Mouse (Mus musculus): ENCODE measurements around the gene Gm20379. TPM values are rescaled to one million over a fixed set of nuclear protein-coding genes. Genes with fewer than 3 reads are reported as not detected.

Gene Gm20379
- total and polyA plus RNA-seq, 3 experiments = 11.7 TPM; not detected in 2

GRCm38 (mm10) chr13:92326030-92326429 lies 20.2 kb downstream of the Gm20379 start:
- H3K4me3 ChIP-seq (replicated peaks in 1 of 3; ENCODE audit: low read depth in 2 of 3, low read length in 2 of 3, poor library complexity in 1 of 3) = no peak overlapping the region
- no peak for TF ChIP-seq ETS1 (conservative IDR thresholded peaks at IDR 0.05; ENCODE audit: low read depth, low read length)
- TF ChIP-seq NELFE (IDR thresholded peaks at IDR 0.05; ENCODE audit: low read depth, low read length) = no peak
- TF ChIP-seq JUND (conservative IDR thresholded peaks at IDR 0.05; ENCODE audit: low read depth, low read length) = no peak
- no peak for TF ChIP-seq SMC3 (IDR thresholded peaks at IDR 0.05; ENCODE audit: low read depth, low read length)
- no peak for TF ChIP-seq ZKSCAN1 (IDR thresholded peaks at IDR 0.05; ENCODE audit: borderline replicate concordance, low read depth, low read length)
- no peak for TF ChIP-seq CHD1 (IDR thresholded peaks at IDR 0.05; ENCODE audit: low read depth, low read length)
- TF ChIP-seq MAFK (IDR thresholded peaks at IDR 0.05; ENCODE audit: insufficient replicate concordance, low read length) = no peak; the same call in 1 of the 2 replicates
- no peak for TF ChIP-seq USF1 (IDR thresholded peaks at IDR 0.05; ENCODE audit: low read depth, low read length)
- TF ChIP-seq NRF1 (IDR thresholded peaks at IDR 0.05; ENCODE audit: low read depth, low read length) = no peak
- no peak for TF ChIP-seq MYC (IDR thresholded peaks at IDR 0.05; ENCODE audit: low read depth, low read length)
- no peak for TF ChIP-seq SIN3A (IDR thresholded peaks at IDR 0.05; ENCODE audit: low read length)
- TF ChIP-seq POLR2A (IDR thresholded peaks at IDR 0.05; ENCODE audit: low read depth, low read length) = no peak
- no peak for TF ChIP-seq UBTF (IDR thresholded peaks at IDR 0.05; ENCODE audit: low read depth, low read length)
- DNase-seq (ENCODE audit: extremely low read depth) = no peak

GRCm38 (mm10) chr13:92328000-92328399 lies 22.2 kb downstream of the Gm20379 start:
- Histone ChIP-seq H3K36me3 (replicated peaks in 1 of 2; ENCODE audit: control insufficient read depth in 1 of 2, insufficient read depth in 1 of 2, low read length in 1 of 2) (peaks cover 0 to 56% of the 10 kb centered on the region in 2 experiments), H3K27ac (ENCODE audit: insufficient read depth, low read depth) (no peak overlapping the region), H3K4me3 (replicated peaks in 1 of 3; ENCODE audit: low read depth in 2 of 3, low read length in 2 of 3, poor library complexity in 1 of 3) (no peak overlapping the region), H3K4me2 (ENCODE audit: insufficient read depth, low read depth, poor library complexity, severe bottlenecking) (no peak overlapping the region), H3K4me1 (ENCODE audit: control insufficient read depth in 1 of 2, insufficient read depth in 2 of 2) (peaks cover 4 to 15% of the 10 kb centered on the region in 2 experiments; a peak in 2 of 4 replicates), H3K27me3 (replicated peaks) (no peaks in the 10 kb centered on the region), H3K9ac (ENCODE audit: insufficient read depth, low read depth) (no peak overlapping the region), H3K79me2 (replicated peaks; ENCODE audit: control insufficient read depth, extremely low read depth, insufficient read depth, poor library complexity, severe bottlenecking) (no peaks in the 10 kb centered on the region), H3K9me3 (replicated peaks; ENCODE audit: low read length) (no peaks in the 10 kb centered on the region)
- in situ Hi-C loops (cut with MboI; ENCODE audit: low pct_ligation_motif_present, low pct_unique_long_range_greater_than_20kb, low sequenced_read_pairs) (loop anchor here (25.0 kb wide), 1 partner anchor 416 kb away; no protein-coding TSS in a partner anchor), dilution Hi-C loops (cut with MboI; ENCODE audit: extremely low pct_ligation_motif_present, extremely low pct_unique_long_range_greater_than_20kb, low sequenced_read_pairs) (no loop called here)
- DNase-seq (ENCODE audit: extremely low read depth) = no peak
- no peak for TF ChIP-seq CHD1 (IDR thresholded peaks at IDR 0.05; ENCODE audit: low read depth, low read length)
- no peak for TF ChIP-seq RAD21 (IDR thresholded peaks at IDR 0.05; ENCODE audit: low read depth, low read length)
- no peak for TF ChIP-seq MYC (IDR thresholded peaks at IDR 0.05; ENCODE audit: low read depth, low read length)
- TF ChIP-seq ZNF384 (IDR thresholded peaks at IDR 0.05; ENCODE audit: low read depth, low read length) = no peak
- TF ChIP-seq MXI1 (IDR thresholded peaks at IDR 0.05; ENCODE audit: low read depth, low read length) = no peak
- no peak for TF ChIP-seq ZMIZ1 (IDR thresholded peaks at IDR 0.05; ENCODE audit: low read depth, low read length)
- no peak for TF ChIP-seq POLR2A (IDR thresholded peaks at IDR 0.05; ENCODE audit: low read depth, low read length)
- TF ChIP-seq ZKSCAN1 (IDR thresholded peaks at IDR 0.05; ENCODE audit: borderline replicate concordance, low read depth, low read length) = no peak
- no peak for TF ChIP-seq USF2 (conservative IDR thresholded peaks at IDR 0.05; ENCODE audit: low read depth, low read length)
- no peak for TF ChIP-seq IRF4 (IDR thresholded peaks at IDR 0.05; ENCODE audit: low read depth, low read length)
- no peak for TF ChIP-seq ZC3H11A (IDR thresholded peaks at IDR 0.05; ENCODE audit: low read depth, low read length)
- no peak for TF ChIP-seq MEF2A (IDR thresholded peaks at IDR 0.05; ENCODE audit: borderline replicate concordance, low read depth, low read length)
- TF ChIP-seq CTCF (conservative IDR thresholded peaks at IDR 0.05 in 1 of 2, IDR thresholded peaks at IDR 0.05 in 1 of 2; ENCODE audit: low read depth in 2 of 2, low read length in 2 of 2) = no peak
- TF ChIP-seq ETS1 (conservative IDR thresholded peaks at IDR 0.05; ENCODE audit: low read depth, low read length) = no peak
- no peak for TF ChIP-seq CHD2 (IDR thresholded peaks at IDR 0.05; ENCODE audit: low read length)
- TF ChIP-seq SMC3 (IDR thresholded peaks at IDR 0.05; ENCODE audit: low read depth, low read length) = no peak
- TF ChIP-seq E2F4 (IDR thresholded peaks at IDR 0.05; ENCODE audit: insufficient replicate concordance, low read depth, low read length) = no peak
- TF ChIP-seq MAFK (IDR thresholded peaks at IDR 0.05; ENCODE audit: insufficient replicate concordance, low read length) = no peak
- no peak for TF ChIP-seq ELF1 (IDR thresholded peaks at IDR 0.05; ENCODE audit: low read depth, low read length)

More at GRCm38 (mm10) chr13:92326030-92326429, 20.2 kb downstream of the Gm20379 start:
- Histone ChIP-seq H3K9me3 (replicated peaks; ENCODE audit: low read length) (no peaks in the 10 kb centered on the region), H3K79me2 (replicated peaks; ENCODE audit: control insufficient read depth, extremely low read depth, insufficient read depth, poor library complexity, severe bottlenecking) (no peaks in the 10 kb centered on the region), H3K36me3 (replicated peaks in 1 of 2; ENCODE audit: control insufficient read depth in 1 of 2, insufficient read depth in 1 of 2, low read length in 1 of 2) (peaks cover 0 to 52% of the 10 kb centered on the region in 2 experiments), H3K4me2 (ENCODE audit: insufficient read depth, low read depth, poor library complexity, severe bottlenecking) (no peak overlapping the region), H3K27ac (ENCODE audit: insufficient read depth, low read depth) (no peak overlapping the region), H3K9ac (ENCODE audit: insufficient read depth, low read depth) (no peak overlapping the region), H3K4me1 (ENCODE audit: control insufficient read depth in 1 of 2, insufficient read depth in 2 of 2) (peaks cover 0 to 15% of the 10 kb centered on the region in 2 experiments; a peak in 1 of 4 replicates), H3K27me3 (replicated peaks) (no peaks in the 10 kb centered on the region)
- in situ Hi-C loops (cut with MboI; ENCODE audit: low pct_ligation_motif_present, low pct_unique_long_range_greater_than_20kb, low sequenced_read_pairs) = loop anchor here (25.0 kb wide), 1 partner anchor 414 kb away; no protein-coding TSS in a partner anchor
- dilution Hi-C loops (cut with MboI; ENCODE audit: extremely low pct_ligation_motif_present, extremely low pct_unique_long_range_greater_than_20kb, low sequenced_read_pairs) = no loop called here
